Mouse (Mus musculus): Measurements from ENCODE around the gene Cdh3.

GRCm38 (mm10) chr8:106511065-106511501 is 392 bp downstream of the Cdh3 start:
- TF ChIP-seq E2F4 (IDR thresholded peaks at IDR 0.05; ENCODE audit: borderline replicate concordance, low read depth, low read length) (no peak), CTCF (IDR thresholded peaks at IDR 0.05 in 2 of 3, conservative IDR thresholded peaks at IDR 0.05 in 1 of 3; ENCODE audit: control insufficient read depth in 1 of 3, insufficient read depth in 1 of 3, low read depth in 2 of 3, low read length in 3 of 3, poor library complexity in 1 of 3, severe bottlenecking in 1 of 3) (no peak), USF2 (IDR thresholded peaks at IDR 0.05; ENCODE audit: borderline replicate concordance in 1 of 2, insufficient read depth in 1 of 2, low read depth in 1 of 2, low read length in 2 of 2) (no peak), TAL1 (IDR thresholded peaks at IDR 0.05; ENCODE audit: low read length) (no peak), MAX (IDR thresholded peaks at IDR 0.05; ENCODE audit: low read length) (no peak), POLR2AphosphoS2 (IDR thresholded peaks at IDR 0.05; ENCODE audit: low read length) (no peak), SIN3A (IDR thresholded peaks at IDR 0.05; ENCODE audit: low read length) (no peak), POLR2A (IDR thresholded peaks at IDR 0.05; ENCODE audit: control insufficient read depth in 1 of 2, insufficient read depth in 1 of 2, low read depth in 1 of 2, low read length in 2 of 2, poor library complexity in 1 of 2) (no peak), NRF1 (IDR thresholded peaks at IDR 0.05; ENCODE audit: insufficient read depth, low read depth, low read length, poor library complexity, severe bottlenecking) (no peak), NELFE (IDR thresholded peaks at IDR 0.05; ENCODE audit: low read depth, low read length) (no peak), ZNF384 (IDR thresholded peaks at IDR 0.05; ENCODE audit: low read depth, low read length) (no peak), BHLHE40 (IDR thresholded peaks at IDR 0.05; ENCODE audit: borderline replicate concordance, low read depth, low read length) (no peak), GABPA (IDR thresholded peaks at IDR 0.05; ENCODE audit: low read depth, low read length) (no peak), GATA1 (IDR thresholded peaks at IDR 0.05; ENCODE audit: low read depth, low read length) (no peak)

Measured in MEL (cell line).